Mouse (Mus musculus): ENCODE measurements around the gene Sipa1. TPM values are rescaled to one million over a fixed set of nuclear protein-coding genes. Genes with fewer than 3 reads are reported as not detected.
"Not testable (repeated sequence)": the region's sequence is repeated elsewhere in the genome, so short reads cannot be mapped to it uniquely, and the experiment has no call there.

Gene Sipa1
- total and polyA plus RNA-seq, 3 experiments: 6.2 to 15.5 TPM; not detected in 1

DNA sequence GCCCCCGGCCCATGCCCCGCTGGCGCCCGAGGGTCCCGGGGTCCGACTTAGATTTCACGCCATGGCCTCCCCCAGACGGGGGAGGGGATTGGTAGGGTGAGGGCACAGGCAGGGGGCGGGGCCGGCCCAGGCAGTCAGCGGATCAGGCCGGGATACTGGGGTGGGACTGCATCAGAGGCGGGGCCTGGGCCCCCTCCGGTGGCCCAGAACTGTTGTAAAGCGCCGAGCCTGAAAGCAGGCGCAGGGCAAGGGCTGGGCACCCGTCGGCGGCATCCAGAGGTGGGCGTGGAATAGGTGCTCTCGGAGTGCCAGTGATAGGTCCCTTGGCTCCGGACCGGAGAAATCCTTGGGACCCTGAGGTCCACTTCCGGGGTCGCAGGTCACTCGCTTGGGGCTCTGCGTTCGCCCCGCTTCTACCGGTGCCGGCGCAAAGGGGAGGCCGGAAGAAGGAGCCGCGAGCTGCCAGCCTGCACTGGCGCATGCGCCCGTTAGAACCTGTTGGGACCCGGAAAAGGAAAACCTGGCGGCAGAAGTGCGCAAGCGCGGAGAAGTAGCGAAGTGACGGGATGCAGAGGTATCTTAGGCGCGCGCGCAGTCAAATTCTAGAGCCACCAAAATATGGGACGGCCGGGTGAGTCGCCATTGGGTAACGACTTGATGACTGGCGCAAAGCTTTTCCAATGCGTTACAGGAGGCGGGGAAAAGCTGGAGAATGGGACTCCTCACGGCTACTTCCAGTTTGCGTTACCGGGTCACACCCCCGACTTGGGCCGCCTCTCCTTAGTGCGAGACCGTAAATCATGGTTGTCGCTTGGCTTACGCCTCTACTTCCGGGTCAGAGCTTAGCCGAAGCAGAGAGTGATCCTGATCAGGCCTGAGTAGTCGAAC is 24.9 kb upstream of the Sipa1 start, which contains the start of the genes Map3k11 and Pcnx3 (continued):
- TF ChIP-seq SIN3A (IDR thresholded peaks at IDR 0.05; ENCODE audit: low read length): peak; percentile 99
- peak; percentile 69 for TF ChIP-seq ETS1 (IDR thresholded peaks at IDR 0.05; ENCODE audit: low read depth, low read length)
- TF ChIP-seq KAT2A (conservative IDR thresholded peaks at IDR 0.05; ENCODE audit: low read depth, low read length): peak; percentile 85
- TF ChIP-seq NELFE (IDR thresholded peaks at IDR 0.05; ENCODE audit: low read depth, low read length): peak; percentile 86
- TF ChIP-seq POLR2AphosphoS5 (IDR thresholded peaks at IDR 0.05; ENCODE audit: borderline replicate concordance, low read depth, low read length): no peak
- no peak for TF ChIP-seq EP300 (IDR thresholded peaks at IDR 0.05; ENCODE audit: low read depth in 1 of 2, low read length in 2 of 2)
- TF ChIP-seq CHD2 (IDR thresholded peaks at IDR 0.05; ENCODE audit: low read length): peak; percentile 67
- no peak for TF ChIP-seq ZNF384 (IDR thresholded peaks at IDR 0.05; ENCODE audit: low read depth, low read length)

DNA sequence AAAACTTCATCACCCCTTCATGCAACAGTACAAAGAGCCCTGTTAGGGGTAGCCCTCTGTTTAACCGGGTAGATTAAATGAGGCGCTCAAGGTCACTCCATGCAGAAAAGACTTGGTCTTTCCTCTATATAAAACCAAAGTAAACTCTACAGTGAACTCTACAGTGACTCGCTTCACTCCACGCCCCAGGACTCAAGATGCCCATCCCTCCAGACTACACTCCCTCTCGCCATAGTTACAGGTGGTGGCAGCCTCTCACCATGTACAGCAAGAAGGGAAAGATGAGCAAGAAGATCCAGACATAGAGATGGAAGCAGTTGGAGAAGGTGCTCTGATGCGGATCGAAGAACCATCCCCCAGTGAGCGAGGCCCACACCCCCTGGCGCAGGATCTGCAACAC is 24.2 kb upstream of the Sipa1 start:
- Histone ChIP-seq H3K27me3 (ENCODE audit: control insufficient read depth in 1 of 2, insufficient read depth in 2 of 2, low read length in 2 of 2) (no peaks in the 10 kb centered on the region), H3K4me1 (ENCODE audit: control insufficient read depth in 1 of 2, insufficient read depth in 2 of 2, low read length in 2 of 2) (peaks cover 2 to 24% of the 10 kb centered on the region in 2 experiments; a peak in 3 of 4 replicates)
- TF ChIP-seq NRF1 (IDR thresholded peaks at IDR 0.05; ENCODE audit: insufficient read depth, low read depth, low read length, poor library complexity, severe bottlenecking) (no peak), POLR2AphosphoS5 (IDR thresholded peaks at IDR 0.05; ENCODE audit: borderline replicate concordance, low read depth, low read length) (no peak), UBTF (IDR thresholded peaks at IDR 0.05; ENCODE audit: borderline replicate concordance, insufficient read depth, low read depth, low read length) (no peak), SIN3A (IDR thresholded peaks at IDR 0.05; ENCODE audit: low read length) (no peak), NELFE (IDR thresholded peaks at IDR 0.05; ENCODE audit: low read depth, low read length) (no peak), ZMIZ1 (IDR thresholded peaks at IDR 0.05; ENCODE audit: low read depth, low read length) (no peak), SMC3 (IDR thresholded peaks at IDR 0.05; ENCODE audit: low read depth, low read length) (no peak), MAX (IDR thresholded peaks at IDR 0.05; ENCODE audit: low read length) (no peak), E2F4 (IDR thresholded peaks at IDR 0.05; ENCODE audit: borderline replicate concordance, low read depth, low read length) (no peak), POLR2AphosphoS2 (IDR thresholded peaks at IDR 0.05; ENCODE audit: low read length) (no peak), CHD2 (IDR thresholded peaks at IDR 0.05; ENCODE audit: low read length) (no peak), MEF2A (IDR thresholded peaks at IDR 0.05; ENCODE audit: extremely low read depth, insufficient replicate concordance, low read depth, low read length, poor library complexity, severe bottlenecking) (no peak), MYB (IDR thresholded peaks at IDR 0.05; ENCODE audit: low read depth, low read length) (no peak), RCOR1 (IDR thresholded peaks at IDR 0.05; ENCODE audit: low read depth, low read length) (no peak), GABPA (IDR thresholded peaks at IDR 0.05; ENCODE audit: low read depth, low read length) (no peak), KAT2A (conservative IDR thresholded peaks at IDR 0.05; ENCODE audit: low read depth, low read length) (no peak), MXI1 (IDR thresholded peaks at IDR 0.05; ENCODE audit: low read depth, low read length) (no peak), USF2 (IDR thresholded peaks at IDR 0.05; ENCODE audit: borderline replicate concordance in 1 of 2, insufficient read depth in 1 of 2, low read depth in 1 of 2, low read length in 2 of 2) (no peak), BHLHE40 (IDR thresholded peaks at IDR 0.05; ENCODE audit: borderline replicate concordance, low read depth, low read length) (no peak)

DNA sequence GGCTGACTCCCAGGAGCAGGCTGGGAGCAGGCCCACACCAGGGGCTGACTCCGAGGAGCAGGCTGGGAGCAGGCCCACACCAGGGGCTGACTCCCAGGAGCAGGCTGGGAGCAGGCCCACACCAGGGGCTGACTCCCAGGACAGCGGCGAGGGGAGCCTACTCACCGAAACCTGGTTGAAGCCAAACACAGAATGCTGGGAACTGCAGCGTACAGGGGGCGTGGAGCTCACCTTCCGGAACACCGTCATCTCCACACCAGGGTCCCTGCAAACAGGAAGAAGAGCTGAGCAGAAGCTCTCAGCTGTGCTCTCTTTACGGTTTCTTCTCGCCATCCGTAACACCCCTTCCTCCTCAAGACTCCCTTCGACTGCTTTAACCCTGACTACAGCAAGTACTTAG is 23.4 kb upstream of the Sipa1 start:
- Histone ChIP-seq H3K79me2 (ENCODE audit: control insufficient read depth, insufficient read depth, low read length, poor library complexity) (peaks cover 35% of the 10 kb centered on the region), H3K4me1 (ENCODE audit: control insufficient read depth in 1 of 2, insufficient read depth in 2 of 2, low read length in 2 of 2) (peaks cover 2 to 21% of the 10 kb centered on the region in 2 experiments; a peak in 3 of 4 replicates)
- not testable (repeated sequence) for H3K27ac ChIP-seq (ENCODE audit: control insufficient read depth, low read depth, low read length); H3K4me3 ChIP-seq (ENCODE audit: control insufficient read depth in 1 of 2, insufficient read depth in 1 of 2, low read depth in 2 of 2, low read length in 2 of 2); H3K9me3 ChIP-seq (replicated peaks; ENCODE audit: insufficient read depth, low read length); H3K27me3 ChIP-seq (ENCODE audit: control insufficient read depth in 1 of 2, insufficient read depth in 2 of 2, low read length in 2 of 2); H3K36me3 ChIP-seq (ENCODE audit: control insufficient read depth in 1 of 2, insufficient read depth in 2 of 2, low read length in 2 of 2); DNase-seq (ENCODE audit: low read depth, low spot score); H3K9ac ChIP-seq (ENCODE audit: control insufficient read depth, low read depth, low read length, poor library complexity, severe bottlenecking)

More for the DNA sequence above, 24.2 kb upstream of the Sipa1 start:
- Histone ChIP-seq H3K27ac (ENCODE audit: control insufficient read depth, low read depth, low read length) (no peak overlapping the region; the same call in 1 of the 2 replicates), H3K79me2 (ENCODE audit: control insufficient read depth, insufficient read depth, low read length, poor library complexity) (peaks cover 41% of the 10 kb centered on the region), H3K9me3 (replicated peaks; ENCODE audit: insufficient read depth, low read length) (no peaks in the 10 kb centered on the region), H3K36me3 (ENCODE audit: control insufficient read depth in 1 of 2, insufficient read depth in 2 of 2, low read length in 2 of 2) (peaks cover 2 to 7% of the 10 kb centered on the region in 2 experiments; a peak in 2 of 4 replicates), H3K4me3 (ENCODE audit: control insufficient read depth in 1 of 2, insufficient read depth in 1 of 2, low read depth in 2 of 2, low read length in 2 of 2) (peak overlapping the region; percentile 89), H3K9ac (ENCODE audit: control insufficient read depth, low read depth, low read length, poor library complexity, severe bottlenecking) (peak overlapping the region; percentile 88)
- DNase-seq (ENCODE audit: low read depth, low spot score): peak; percentile 31

Data from MEL (cell line).